Mouse (Mus musculus) neural tube, embryonic 11.5 days (tissue): ENCODE data around the gene Chaf1b. TPM values are rescaled to one million over a fixed set of nuclear protein-coding genes. Genes with fewer than 3 reads are reported as not detected.

Source experiments
- ATAC-seq: fragments of 200-750 bp; cut with Nextera tagmentation; 2 replicates; pipeline ENCODE4 v1.8.0; 2017; ENCODE audit warnings: moderate number of reproducible peaks, mild to moderate bottlenecking, moderate TSS enrichment, moderate library complexity; ENCODE audit not compliant: insufficient read depth, low FRiP score, low TSS enrichment
- DNase-seq: peaks from one replicate; pipeline ENCODE4 v3.0.0-alpha.2; 2015; ENCODE audit warnings: low spot score
- H3K27ac ChIP-seq: fragments of 300-500 bp; sonication (generic); 2 replicates; pipeline ENCODE4 v1.5.1; 2014; ENCODE audit warnings: low read depth, mild to moderate bottlenecking, low read length
- H3K27me3 ChIP-seq: fragments of 300-500 bp; sonication (generic); 2 replicates; pipeline ENCODE4 v1.6.1; 2014; ENCODE audit warnings: mild to moderate bottlenecking, low read length, mixed read lengths; ENCODE audit not compliant: control insufficient read depth, insufficient read depth
- H3K36me3 ChIP-seq: fragments of 300-500 bp; sonication (generic); 2 replicates; pipeline ENCODE4 v1.6.1; 2014; ENCODE audit warnings: mild to moderate bottlenecking, low read length, moderate library complexity, mixed read lengths; ENCODE audit not compliant: control insufficient read depth, insufficient read depth
- H3K4me1 ChIP-seq: fragments of 300-500 bp; sonication (generic); 2 replicates; pipeline ENCODE4 v1.6.1; 2014; ENCODE audit warnings: low read length, mixed read lengths; ENCODE audit not compliant: control insufficient read depth, insufficient read depth
- H3K4me2 ChIP-seq: fragments of 300-500 bp; sonication (generic); 2 replicates; pipeline ENCODE4 v1.6.1; 2014; ENCODE audit warnings: low read depth, mild to moderate bottlenecking, moderate library complexity
- H3K4me3 ChIP-seq: fragments of 300-500 bp; sonication (generic); 2 replicates; pipeline ENCODE4 v1.5.1; 2014; ENCODE audit warnings: low read depth, low read length
- H3K9ac ChIP-seq: fragments of 300-500 bp; sonication (generic); 2 replicates; pipeline ENCODE4 v1.6.1; 2014; ENCODE audit warnings: mild to moderate bottlenecking, low read length
- H3K9me3 ChIP-seq: fragments of 300-500 bp; sonication (generic); 2 replicates; pipeline ENCODE4 v1.6.1; 2016; ENCODE audit warnings: low read length; ENCODE audit not compliant: control insufficient read depth
- WGBS: fragments of 180-500 bp; shearing (Covaris S2); extraction: QIAGEN DNeasy Blood & Tissue Kit; methylation state at CpG from one replicate; pipeline ENCODE4 v1.1.7; 2014; 5-methylcytosine and 5-hydroxymethylcytosine counted together
- polyA plus RNA-seq: library from polyadenylated mRNA; unstranded; fragments of >200 nt; fragmentation: Nextera tagmentation; extraction: Ambion mirVana; gene quantifications from 2 replicates; pipeline ENCODE4 v1.2.1, GENCODE M21; 2014

The Chaf1b gene
- polyA plus RNA-seq, 1 experiment from 2014 or later, result 87.2 TPM

GRCm38 (mm10) chr16:93934588-93934987, 50.9 kb downstream of the Chaf1b start:
- Histone ChIP-seq H3K9ac (no peak overlapping the region), H3K4me2 (no peak overlapping the region), H3K36me3 (no peaks in the 10 kb centered on the region), H3K4me3 (no peak overlapping the region), H3K27ac (no peak overlapping the region), H3K27me3 (peaks cover 13% of the 10 kb centered on the region; the same call in 1 of the 2 replicates), H3K9me3 (no peaks in the 10 kb centered on the region), H3K4me1 (no peaks in the 10 kb centered on the region)
- DNase-seq, result no peak
- 13% methylated on average over 13 of the region's 13 CpGs for whole genome bisulfite sequencing
- no peak for ATAC-seq

- no peak overlapping the region for H3K9ac ChIP-seq
- peaks cover 13% of the 10 kb centered on the region; the same call in 1 of the 2 replicates for H3K27me3 ChIP-seq
- H3K9me3 ChIP-seq, result no peaks in the 10 kb centered on the region
- H3K36me3 ChIP-seq, result no peaks in the 10 kb centered on the region
- 22% methylated on average over 7 of the region's 7 CpGs for WGBS
- DNase-seq (no peak), ATAC-seq (no peak)
- no peaks in the 10 kb centered on the region for H3K4me1 ChIP-seq
- no peak overlapping the region for H3K4me2 ChIP-seq
- H3K27ac ChIP-seq, result no peak overlapping the region
- H3K4me3 ChIP-seq, result no peak overlapping the region
Observed at GRCm38 (mm10) chr16:93935009-93935408, 51.3 kb downstream of the Chaf1b start.

GRCm38 (mm10) chr16:93938400-93938846, 54.7 kb downstream of the Chaf1b start:
- Histone ChIP-seq H3K27ac (no peak overlapping the region), H3K27me3 (peaks cover 13% of the 10 kb centered on the region; the same call in 1 of the 2 replicates), H3K4me2 (peak overlapping the region; percentile 40), H3K9ac (no peak overlapping the region), H3K9me3 (no peaks in the 10 kb centered on the region), H3K4me3 (no peak overlapping the region), H3K36me3 (no peaks in the 10 kb centered on the region), H3K4me1 (no peaks in the 10 kb centered on the region)
- ATAC-seq, result no peak
- 17% methylated on average over 16 of the region's 16 CpGs for WGBS
- DNase-seq, result peak; percentile 82

GRCm38 (mm10) chr16:93939961-93940360, 56.3 kb downstream of the Chaf1b start:
- peaks cover 7% of the 10 kb centered on the region; the same call in 1 of the 2 replicates for H3K27me3 ChIP-seq
- ATAC-seq (no peak), DNase-seq (no peak)
- H3K4me2 ChIP-seq, result no peak overlapping the region
- H3K9me3 ChIP-seq, result no peaks in the 10 kb centered on the region
- no peak overlapping the region for H3K27ac ChIP-seq
- H3K4me1 ChIP-seq, result no peaks in the 10 kb centered on the region
- H3K9ac ChIP-seq, result no peak overlapping the region
- WGBS, result 84% methylated on average over 4 of the region's 4 CpGs
- no peak overlapping the region for H3K4me3 ChIP-seq
- H3K36me3 ChIP-seq, result no peaks in the 10 kb centered on the region

GRCm38 (mm10) chr16:93941781-93942567, 58.3 kb downstream of the Chaf1b start:
- no peak for ATAC-seq
- no peak overlapping the region for H3K9ac ChIP-seq
- no peaks in the 10 kb centered on the region for H3K27me3 ChIP-seq
- no peaks in the 10 kb centered on the region for H3K9me3 ChIP-seq
- no peak overlapping the region for H3K27ac ChIP-seq
- 87% methylated on average over 10 of the region's 10 CpGs for WGBS
- no peak overlapping the region for H3K4me3 ChIP-seq
- no peak overlapping the region for H3K4me2 ChIP-seq
- H3K4me1 ChIP-seq, result no peaks in the 10 kb centered on the region
- DNase-seq, result no peak
- H3K36me3 ChIP-seq, result no peaks in the 10 kb centered on the region

- 88% methylated on average over 10 of the region's 10 CpGs for WGBS
- Histone ChIP-seq H3K36me3 (no peaks in the 10 kb centered on the region), H3K4me1 (no peaks in the 10 kb centered on the region), H3K27ac (no peak overlapping the region), H3K4me2 (no peak overlapping the region), H3K9me3 (no peaks in the 10 kb centered on the region), H3K4me3 (no peak overlapping the region), H3K9ac (no peak overlapping the region), H3K27me3 (no peaks in the 10 kb centered on the region)
- DNase-seq (no peak), ATAC-seq (no peak)
Observed at GRCm38 (mm10) chr16:93942796-93943502, 59.2 kb downstream of the Chaf1b start.

GRCm38 (mm10) chr16:93944301-93944700, 60.6 kb downstream of the Chaf1b start:
- Histone ChIP-seq H3K4me2 (no peak overlapping the region), H3K4me3 (no peak overlapping the region), H3K27me3 (no peaks in the 10 kb centered on the region), H3K36me3 (no peaks in the 10 kb centered on the region), H3K9me3 (no peaks in the 10 kb centered on the region), H3K27ac (no peak overlapping the region), H3K4me1 (no peaks in the 10 kb centered on the region), H3K9ac (no peak overlapping the region)
- ATAC-seq (no peak), DNase-seq (no peak)
- WGBS, result 77% methylated on average over 6 of the region's 6 CpGs

- Histone ChIP-seq H3K4me1 (no peaks in the 10 kb centered on the region), H3K9ac (no peak overlapping the region), H3K27ac (no peak overlapping the region), H3K4me3 (no peak overlapping the region), H3K27me3 (no peaks in the 10 kb centered on the region), H3K9me3 (no peaks in the 10 kb centered on the region), H3K36me3 (no peaks in the 10 kb centered on the region), H3K4me2 (no peak overlapping the region)
- no peak for DNase-seq
- ATAC-seq, result no peak
- 95% methylated on average over 4 of the region's 4 CpGs for WGBS
Observed at GRCm38 (mm10) chr16:93947396-93947795, 63.7 kb downstream of the Chaf1b start.
